Mouse (Mus musculus) forebrain, embryonic 15.5 days (tissue): ENCODE data around the gene Fbxo3. TPM values are rescaled to one million over a fixed set of nuclear protein-coding genes. Genes with fewer than 3 reads are reported as not detected.
A peak's percentile ranks its signal among the peaks of the same experiment; 100 is the strongest.
"Not testable (repeated sequence)": the region's sequence is repeated elsewhere in the genome, so short reads cannot be mapped to it uniquely, and the experiment has no call there.

Experiments used
- ATAC-seq: fragments of 200-750 bp; cut with Nextera tagmentation; replicated peaks from 2 replicates; pipeline ENCODE4 v1.8.0; 2017; ENCODE audit warnings: mild to moderate bottlenecking, moderate TSS enrichment, moderate library complexity
- H3K27ac ChIP-seq: fragments of 300-500 bp; sonication (generic); replicated peaks from 2 replicates; pipeline ENCODE4 v1.5.1; 2015; ENCODE audit warnings: mild to moderate bottlenecking, inconsistent platforms
- H3K27me3 ChIP-seq: fragments of 300-500 bp; sonication (generic); 2 replicates; pipeline ENCODE4 v1.6.1; 2015; ENCODE audit warnings: inconsistent platforms
- H3K36me3 ChIP-seq: fragments of 300-500 bp; sonication (generic); 2 replicates; pipeline ENCODE4 v1.6.1; 2015; ENCODE audit warnings: mild to moderate bottlenecking, inconsistent platforms
- H3K4me1 ChIP-seq: fragments of 300-500 bp; sonication (generic); 2 replicates; pipeline ENCODE4 v1.6.1; 2015; ENCODE audit warnings: inconsistent platforms
- H3K4me2 ChIP-seq: fragments of 300-500 bp; sonication (generic); replicated peaks from 2 replicates; pipeline ENCODE4 v1.6.1; 2015; ENCODE audit warnings: mild to moderate bottlenecking, inconsistent platforms
- H3K4me3 ChIP-seq: fragments of 300-500 bp; sonication (generic); 2 replicates; pipeline ENCODE4 v1.5.1; 2015; ENCODE audit warnings: mild to moderate bottlenecking, inconsistent platforms
- H3K9ac ChIP-seq: fragments of 300-500 bp; sonication (generic); replicated peaks from 2 replicates; pipeline ENCODE4 v1.6.1; 2015; ENCODE audit warnings: mild to moderate bottlenecking, inconsistent platforms
- H3K9me3 ChIP-seq: fragments of 300-500 bp; sonication (generic); 2 replicates; pipeline ENCODE4 v1.6.1; 2016; ENCODE audit warnings: inconsistent platforms
- WGBS: fragments of 180-500 bp; shearing (Covaris S2); methylation state at CpG from one replicate; pipeline ENCODE4 v1.1.7; 2015; ENCODE audit warnings: mixed read lengths; 5-methylcytosine and 5-hydroxymethylcytosine counted together
- polyA plus RNA-seq: library from polyadenylated mRNA; unstranded; fragments of >200 nt; fragmentation: Nextera tagmentation; extraction: Ambion mirVana; gene quantifications from 2 replicates; pipeline ENCODE4 v1.2.1, GENCODE M21; 2015

The Fbxo3 gene
- polyA plus RNA-seq, 1 experiment from 2014 or later = 65.1 TPM

DNA sequence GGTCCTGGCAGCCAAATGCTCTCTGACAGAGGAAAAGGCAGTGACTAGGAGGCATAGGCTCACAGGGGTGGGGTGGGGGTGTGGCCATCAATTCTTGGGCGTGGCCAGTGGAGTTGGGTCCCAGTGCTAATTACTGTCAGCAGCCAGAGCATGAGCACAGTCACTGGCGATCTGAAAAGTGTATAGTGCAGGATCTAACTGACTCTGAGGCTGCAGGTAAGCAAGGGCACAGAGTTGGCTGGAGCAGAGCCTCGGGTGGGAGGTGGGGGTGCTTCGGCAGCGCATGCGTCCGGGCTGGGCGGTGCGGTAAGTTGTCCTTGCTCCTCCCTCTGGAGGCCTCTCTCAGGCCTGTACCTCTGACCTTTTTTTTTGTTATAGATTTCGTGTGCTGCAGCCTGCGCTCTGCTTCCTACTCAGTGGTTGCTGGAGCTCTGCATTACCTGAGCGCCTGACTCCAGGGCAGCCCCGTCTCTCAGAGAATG lies 42.2 kb downstream of the Fbxo3 start, which contains the start of gene Cd59b:
Gene Cd59b, plus strand, starts transcription at position 146 of the 482 bp plus-strand sequence.
- WGBS = 1% methylated on average over 13 of the region's 13 CpGs

GRCm38 (mm10) chr2:104078285-104078684 lies 50.8 kb downstream of the Fbxo3 start:
- 74% methylated on average over 5 of the region's 5 CpGs for WGBS
- H3K27ac ChIP-seq, H3K4me1 ChIP-seq, ATAC-seq, H3K9ac ChIP-seq, H3K9me3 ChIP-seq, H3K36me3 ChIP-seq, H3K4me2 ChIP-seq, H3K27me3 ChIP-seq, H3K4me3 ChIP-seq: not testable (repeated sequence)

More for the DNA sequence above, 42.2 kb downstream of the Fbxo3 start, which contains the start of gene Cd59b:
- H3K27me3 ChIP-seq = no peaks in the 10 kb centered on the region
- no peaks in the 10 kb centered on the region for H3K36me3 ChIP-seq
- H3K4me1 ChIP-seq = peaks cover 6% of the 10 kb centered on the region
- H3K9ac ChIP-seq = peak within 1 kb of the TSS; percentile 16; the same call in 1 of the 2 replicates
- H3K27ac ChIP-seq = no peak within 1 kb of the TSS
- ATAC-seq = peak; percentile 73; the same call in 1 of the 2 replicates
- peak within 1 kb of the TSS; percentile 40 for H3K4me3 ChIP-seq
- H3K9me3 ChIP-seq = no peaks in the 10 kb centered on the region
- peak within 1 kb of the TSS; percentile 55 for H3K4me2 ChIP-seq

GRCm38 (mm10) chr2:104081436-104082050 lies 54.0 kb downstream of the Fbxo3 start:
- not testable (repeated sequence) for H3K4me1 ChIP-seq, H3K9ac ChIP-seq, H3K9me3 ChIP-seq, H3K27ac ChIP-seq, H3K4me3 ChIP-seq, H3K27me3 ChIP-seq, ATAC-seq, H3K4me2 ChIP-seq, H3K36me3 ChIP-seq
- WGBS = no CpG with 5 or more reads among the region's 1 CpGs

GRCm38 (mm10) chr2:104082474-104082873 lies 55.0 kb downstream of the Fbxo3 start:
- H3K27ac ChIP-seq = no peak overlapping the region
- no peaks in the 10 kb centered on the region for H3K36me3 ChIP-seq
- no peaks in the 10 kb centered on the region for H3K4me1 ChIP-seq
- H3K4me3 ChIP-seq = no peak overlapping the region
- no peak for ATAC-seq
- no peaks in the 10 kb centered on the region for H3K27me3 ChIP-seq
- no peak overlapping the region for H3K4me2 ChIP-seq
- H3K9ac ChIP-seq = no peak overlapping the region
- no peaks in the 10 kb centered on the region for H3K9me3 ChIP-seq

DNA sequence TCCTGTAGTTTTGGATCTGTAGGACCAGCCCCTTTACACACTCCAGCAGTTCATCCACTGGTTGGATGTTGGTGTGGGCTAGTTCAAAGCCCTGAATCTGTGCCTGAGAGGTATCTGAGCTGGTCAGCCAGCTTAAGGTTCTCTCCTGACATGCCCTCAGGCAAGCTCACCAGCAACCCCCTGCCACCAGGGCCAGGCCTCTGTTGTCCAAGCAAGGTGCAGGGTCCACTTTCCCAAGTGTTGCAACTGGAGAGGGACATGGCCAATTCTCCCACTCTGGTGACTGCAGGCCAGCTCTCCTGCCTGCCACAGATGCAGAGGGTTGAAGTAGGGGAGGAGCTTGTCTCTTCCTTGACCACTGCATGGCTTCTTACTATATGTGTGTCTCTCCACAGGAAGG lies 56.5 kb downstream of the Fbxo3 start:
- not testable (repeated sequence) for H3K27me3 ChIP-seq, H3K27ac ChIP-seq, H3K9me3 ChIP-seq, ATAC-seq, H3K36me3 ChIP-seq, H3K4me3 ChIP-seq, H3K9ac ChIP-seq, H3K4me1 ChIP-seq, H3K4me2 ChIP-seq

- H3K4me1 ChIP-seq, H3K4me2 ChIP-seq, H3K9ac ChIP-seq, H3K9me3 ChIP-seq, H3K27me3 ChIP-seq, H3K4me3 ChIP-seq, ATAC-seq, H3K36me3 ChIP-seq, H3K27ac ChIP-seq: not testable (repeated sequence)
- WGBS = 73% methylated on average over 1 of the region's 1 CpGs
Measured at GRCm38 (mm10) chr2:104087562-104087961, 60.0 kb downstream of the Fbxo3 start.

- no peaks in the 10 kb centered on the region for H3K27me3 ChIP-seq
- no peaks in the 10 kb centered on the region for H3K9me3 ChIP-seq
- ATAC-seq = no peak
- no peak overlapping the region for H3K27ac ChIP-seq
- no peak overlapping the region for H3K4me2 ChIP-seq
- H3K9ac ChIP-seq = no peak overlapping the region
- WGBS = 91% methylated on average over 2 of the region's 2 CpGs
- no peaks in the 10 kb centered on the region for H3K36me3 ChIP-seq
- H3K4me1 ChIP-seq = 0 out of 2 replicates have a peak, but pooled peaks cover 6% of the 10 kb centered on the region
- H3K4me3 ChIP-seq = no peak overlapping the region
Measured at GRCm38 (mm10) chr2:104093305-104093704, 65.8 kb downstream of the Fbxo3 start.

DNA sequence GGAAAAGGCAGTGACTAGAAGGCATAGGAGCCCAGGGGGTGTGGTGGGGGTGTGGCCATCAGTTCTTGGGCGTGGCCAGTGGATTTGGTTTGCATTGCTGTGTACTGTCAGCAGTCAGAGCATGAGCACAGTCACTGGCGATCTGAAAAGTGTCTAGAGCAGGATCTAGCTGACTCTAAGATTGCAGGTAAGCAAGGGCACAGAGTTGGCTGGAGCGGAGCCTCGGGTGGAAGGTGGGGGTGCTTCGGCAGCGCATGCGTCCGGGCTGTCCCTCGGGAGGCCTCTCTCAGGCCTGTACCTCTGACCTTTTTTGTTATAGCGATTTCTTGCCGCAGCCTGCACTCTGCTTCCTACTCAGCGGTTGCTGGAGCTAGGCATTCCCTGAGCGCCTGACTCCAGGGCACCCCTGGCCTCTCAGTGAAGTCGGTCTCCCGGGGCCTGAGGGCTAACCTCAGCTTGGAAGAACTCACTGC lies 68.3 kb downstream of the Fbxo3 start, which contains the start of gene Cd59a:
Gene Cd59a, plus strand, starts transcription at position 61 of the 473 bp plus-strand sequence.
- peak; percentile 84 for ATAC-seq
- Histone ChIP-seq H3K4me1 (0 out of 2 replicates have a peak, but pooled peaks cover 6% of the 10 kb centered on the region), H3K4me3 (peak within 1 kb of the TSS; percentile 33), H3K9me3 (no peaks in the 10 kb centered on the region), H3K4me2 (peak within 1 kb of the TSS; percentile 38), H3K27me3 (no peaks in the 10 kb centered on the region), H3K27ac (no peak within 1 kb of the TSS), H3K36me3 (no peaks in the 10 kb centered on the region), H3K9ac (peak within 1 kb of the TSS; percentile 11)
- 4% methylated on average over 15 of the region's 15 CpGs for WGBS

DNA sequence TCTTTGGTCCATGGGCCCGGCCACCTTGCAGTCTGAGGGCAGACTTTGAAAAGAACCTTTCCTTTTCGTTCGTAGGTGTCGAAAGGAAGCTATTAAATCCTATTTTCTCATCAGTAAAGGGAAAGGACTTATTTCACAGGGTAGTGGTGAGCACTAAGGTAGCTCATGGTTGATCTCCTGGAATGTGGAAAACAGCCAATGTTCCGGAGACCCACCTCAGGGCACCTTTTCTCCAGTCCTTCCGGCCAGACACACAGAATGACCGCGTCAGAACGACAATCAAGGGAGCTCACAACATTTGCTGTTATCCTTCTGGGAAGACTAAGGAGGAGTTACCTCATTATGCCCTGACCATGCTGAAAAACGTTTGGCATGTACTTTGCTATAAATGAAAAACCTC lies 68.7 kb downstream of the Fbxo3 start:
- Histone ChIP-seq H3K27me3 (no peaks in the 10 kb centered on the region), H3K4me1 (0 out of 2 replicates have a peak, but pooled peaks cover 6% of the 10 kb centered on the region), H3K27ac (no peak overlapping the region), H3K4me3 (peak overlapping the region; percentile 33), H3K9ac (peak overlapping the region; percentile 11; the same call in 1 of the 2 replicates), H3K4me2 (peak overlapping the region; percentile 38), H3K36me3 (no peaks in the 10 kb centered on the region), H3K9me3 (no peaks in the 10 kb centered on the region)
- ATAC-seq = no peak
- WGBS = 39% methylated on average over 10 of the region's 10 CpGs

DNA sequence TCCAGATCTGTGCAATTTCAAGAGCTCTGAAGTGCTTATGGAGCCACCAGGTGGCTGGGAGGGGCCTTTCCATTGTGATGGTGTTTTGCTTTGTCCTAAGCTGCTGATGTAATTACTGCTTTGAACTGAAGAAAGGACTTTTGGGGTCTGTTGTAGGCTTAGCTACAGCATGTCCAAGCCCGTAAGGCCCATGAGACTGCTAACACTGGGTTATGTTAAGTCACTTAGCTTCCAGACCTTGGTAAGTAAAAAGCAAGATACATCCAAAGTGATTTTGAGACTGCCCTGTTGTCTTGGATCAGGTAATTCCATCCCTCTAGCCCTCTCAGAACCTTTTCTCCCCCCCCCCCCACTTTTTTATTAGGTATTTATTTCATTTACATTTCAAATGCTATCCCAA lies 69.3 kb downstream of the Fbxo3 start:
- not testable (repeated sequence) for H3K36me3 ChIP-seq, H3K27me3 ChIP-seq, H3K9me3 ChIP-seq, H3K9ac ChIP-seq, ATAC-seq, H3K27ac ChIP-seq, H3K4me1 ChIP-seq, H3K4me3 ChIP-seq, H3K4me2 ChIP-seq
- 48% methylated on average over 1 of the region's 1 CpGs for WGBS

DNA sequence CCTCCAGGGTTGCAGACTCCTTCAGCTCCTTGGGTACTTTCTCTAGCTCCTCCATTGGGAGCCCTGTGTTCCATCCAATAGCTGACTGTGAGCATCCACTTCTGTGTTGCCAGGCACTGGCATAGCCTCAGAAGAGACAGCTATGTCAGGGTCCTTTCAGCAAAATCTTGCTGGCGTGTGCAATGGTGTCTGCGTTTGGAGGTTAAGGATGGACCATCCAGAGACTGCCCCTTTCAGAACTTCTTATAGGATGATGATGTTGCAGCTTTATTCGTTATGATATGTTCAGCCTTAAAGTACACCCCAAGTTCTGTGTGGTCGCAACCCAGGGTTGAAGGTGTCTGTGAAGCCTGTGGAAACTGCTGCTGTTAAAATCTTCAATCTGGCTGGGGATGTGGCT lies 69.9 kb downstream of the Fbxo3 start:
- H3K9ac ChIP-seq, H3K4me2 ChIP-seq, H3K4me3 ChIP-seq, H3K27ac ChIP-seq, H3K36me3 ChIP-seq, ATAC-seq, H3K4me1 ChIP-seq, H3K27me3 ChIP-seq, H3K9me3 ChIP-seq: not testable (repeated sequence)
- 96% methylated on average over 4 of the region's 4 CpGs for WGBS

- Histone ChIP-seq H3K4me1 (0 out of 2 replicates have a peak, but pooled peaks cover 6% of the 10 kb centered on the region), H3K27ac (no peak overlapping the region), H3K9ac (no peak overlapping the region), H3K36me3 (no peaks in the 10 kb centered on the region), H3K9me3 (no peaks in the 10 kb centered on the region), H3K4me3 (no peak overlapping the region), H3K27me3 (no peaks in the 10 kb centered on the region), H3K4me2 (no peak overlapping the region)
- 40% methylated on average over 3 of the region's 3 CpGs for WGBS
- no peak for ATAC-seq
Measured at GRCm38 (mm10) chr2:104098529-104099230, 71.2 kb downstream of the Fbxo3 start.
